17 mouse cellular contexts compared by ENCODE assay signal in the genomic region with DNA sequence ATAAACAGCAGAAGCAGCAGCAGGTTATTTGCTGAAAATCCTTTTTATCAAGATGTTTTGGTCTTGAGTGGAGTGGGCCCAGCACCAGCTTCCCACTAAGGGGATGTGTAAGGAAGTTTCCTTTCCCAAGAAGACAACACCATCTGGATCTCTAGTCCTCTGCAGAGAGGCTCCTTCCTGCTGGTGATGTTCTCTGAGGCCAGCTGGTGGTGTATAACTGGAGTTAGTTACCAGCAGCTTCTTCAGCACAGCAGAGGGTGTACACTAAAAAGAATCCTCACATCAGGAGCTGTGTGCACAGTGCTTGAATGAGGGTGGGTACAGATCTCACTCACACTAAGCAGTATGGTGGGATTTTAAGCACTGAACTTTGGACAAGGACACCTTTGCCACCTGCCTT.
A peak's percentile ranks its signal among the peaks of the same experiment; 100 is the strongest.
DNase-seq lines count a peak whose midpoint lies in the region; ATAC-seq and TF ChIP-seq lines count a peak whose summit lies in the region.
"Had no signal": no experiment of that assay in that cellular context is flagged by ENCODE, and none has a peak within 500 bp of the region (broad histone marks: within the 10 kb centered on the region; RNA-seq: fewer than 3 reads in every experiment).

No protein-coding gene starts in this region.

- no peak overlapping the region for H3K4me3 ChIP-seq in forebrain, postnatal 0 days (ENCODE audit: low read depth, low read length)
- no peak overlapping the region for H3K4me3 ChIP-seq in forebrain, embryonic 11.5 days (ENCODE audit: low read depth, low read length)
- H3K4me3 ChIP-seq: heart, adult 2 months; kidney, embryonic 15.5 days; limb, embryonic 13.5 days; midbrain, embryonic 15.5 days had no signal

- H3K9me3 ChIP-seq in forebrain, postnatal 0 days (ENCODE audit: low read length): no peaks in the 10 kb centered on the region
- H3K9me3 ChIP-seq in forebrain, embryonic 11.5 days (ENCODE audit: control insufficient read depth, low read length): no peaks in the 10 kb centered on the region
- H3K9me3 ChIP-seq: kidney, embryonic 15.5 days; limb, embryonic 13.5 days; midbrain, embryonic 15.5 days had no signal

- TF ChIP-seq CTCF in forebrain, postnatal 0 days (IDR thresholded peaks at IDR 0.05; ENCODE audit: low read depth): no peak

- H3K4me1 ChIP-seq in forebrain, postnatal 0 days (ENCODE audit: insufficient read depth): no peaks in the 10 kb centered on the region
- H3K4me1 ChIP-seq in forebrain, embryonic 11.5 days (replicated peaks; ENCODE audit: control insufficient read depth, insufficient read depth, low read length): no peaks in the 10 kb centered on the region

- H3K27me3 ChIP-seq in forebrain, postnatal 0 days (ENCODE audit: insufficient read depth, low read length): no peaks in the 10 kb centered on the region
- H3K27me3 ChIP-seq in forebrain, embryonic 11.5 days (ENCODE audit: control insufficient read depth, insufficient read depth, low read length): no peaks in the 10 kb centered on the region
- H3K27me3 ChIP-seq: midbrain, embryonic 15.5 days had no signal

- H3K9ac ChIP-seq in forebrain, postnatal 0 days: no peak overlapping the region
- H3K9ac ChIP-seq in forebrain, embryonic 11.5 days (ENCODE audit: low read length): no peak overlapping the region
- H3K9ac ChIP-seq: kidney, embryonic 15.5 days; limb, embryonic 13.5 days; midbrain, embryonic 15.5 days had no signal

- H3K4me2 ChIP-seq in forebrain, postnatal 0 days (ENCODE audit: low read depth): no peak overlapping the region
- no peak overlapping the region for H3K4me2 ChIP-seq in forebrain, embryonic 11.5 days (ENCODE audit: low read depth, low read length, severe bottlenecking)
- H3K4me2 ChIP-seq: kidney, embryonic 15.5 days; limb, embryonic 13.5 days; midbrain, embryonic 15.5 days had no signal

- peak; percentile 76 for ATAC-seq in forebrain, postnatal 0 days
- no peak for ATAC-seq in forebrain, embryonic 11.5 days (replicated peaks; ENCODE audit: low FRiP score)
- ATAC-seq: hindbrain, embryonic 16.5 days; midbrain, embryonic 15.5 days had no signal

- peak; percentile 54 for DNase-seq in forebrain, postnatal 0 days
- no peak for DNase-seq in forebrain, embryonic 11.5 days (ENCODE audit: low spot score)
- peak; percentile 7 to 33 for DNase-seq in layer of hippocampus, adult 18-20 months (ENCODE audit: low spot score in 2 of 2)
- no peak for DNase-seq in layer of hippocampus, postnatal 14 days (ENCODE audit: low spot score in 2 of 2)
- peak; percentile 9 to 30 for DNase-seq in frontal cortex, adult 2 months (ENCODE audit: extremely low spot score in 1 of 2, low spot score in 1 of 2)
- DNase-seq in right cerebral cortex, postnatal 10 days (ENCODE audit: low spot score in 2 of 2): peak; percentile 53 to 79
- DNase-seq in gastrocnemius, adult 8-10 months (ENCODE audit: low spot score in 2 of 2): no peak
- DNase-seq: adrenal gland, postnatal 36 days; cerebellum, postnatal 14 days; heart, adult 2 months; heart, postnatal 14 days; lung, adult 2 months; thymus, postnatal 14 days had no signal

- H3K36me3 ChIP-seq in forebrain, postnatal 0 days (ENCODE audit: insufficient read depth): no peaks in the 10 kb centered on the region
- no peaks in the 10 kb centered on the region for H3K36me3 ChIP-seq in forebrain, embryonic 11.5 days (ENCODE audit: control insufficient read depth, insufficient read depth, low read length)
- H3K36me3 ChIP-seq: kidney, embryonic 15.5 days; limb, embryonic 13.5 days; midbrain, embryonic 15.5 days had no signal

- no peak overlapping the region for H3K27ac ChIP-seq in forebrain, postnatal 0 days (ENCODE audit: low read depth, low read length)
- H3K27ac ChIP-seq in forebrain, embryonic 11.5 days (ENCODE audit: low read depth, low read length): no peak overlapping the region
- H3K27ac ChIP-seq: kidney, embryonic 15.5 days; limb, embryonic 13.5 days; midbrain, embryonic 15.5 days had no signal

Comparison
In these comparisons a context has a peak if more than half of its experiments do, and no peak if none do; other contexts are left out.
1. DNase-seq: peak in forebrain, postnatal 0 days (single experiment), layer of hippocampus, adult 18-20 months (2 of 2), frontal cortex, adult 2 months (2 of 2) and right cerebral cortex, postnatal 10 days (2 of 2); none in forebrain, embryonic 11.5 days (single experiment), layer of hippocampus, postnatal 14 days (0 of 2) and gastrocnemius, adult 8-10 months (0 of 2).